Mouse (Mus musculus) CH12.LX (cell line): ENCODE data around the gene 1700017B05Rik. TPM values are rescaled to one million over a fixed set of nuclear protein-coding genes. Genes with fewer than 3 reads are reported as not detected.

ENCODE experiments used
- DNase-seq: peaks from one replicate; pipeline ENCODE4 v3.0.0-alpha.2; 2013; ENCODE audit errors: extremely low read depth
- H3K27ac ChIP-seq: 2 replicates; pipeline ENCODE4 v1.5.1; 2012; ENCODE audit warnings: low read depth, mild to moderate bottlenecking, control low read depth, moderate library complexity; ENCODE audit not compliant: insufficient read depth
- H3K27me3 ChIP-seq: replicated peaks from 2 replicates; pipeline ENCODE3; 2012; ENCODE audit warnings: inconsistent platforms
- H3K36me3 ChIP-seq, 2 experiments: replicated peaks in 1 of 2; 2 replicates each; pipeline versions ENCODE3 to v1.6.1; 2012; ENCODE audit warnings: inconsistent platforms in 1 of 2, low read length in 1 of 2, mild to moderate bottlenecking in 1 of 2, mixed read lengths in 1 of 2, moderate library complexity in 1 of 2; ENCODE audit not compliant: control insufficient read depth in 1 of 2, insufficient read depth in 1 of 2
- H3K4me1 ChIP-seq, 2 experiments: 2 replicates each; pipeline ENCODE4 v1.6.1; 2012; ENCODE audit warnings: inconsistent platforms in 1 of 2, moderate library complexity in 1 of 2; ENCODE audit not compliant: insufficient read depth in 2 of 2, control insufficient read depth in 1 of 2
- H3K4me2 ChIP-seq: 2 replicates; pipeline ENCODE4 v1.6.1; 2012; ENCODE audit warnings: low read depth, mild to moderate bottlenecking, control low read depth; ENCODE audit not compliant: poor library complexity, insufficient read depth, severe bottlenecking
- H3K4me3 ChIP-seq, 3 experiments: fragments of 150-350 bp in 1 of 3; sonication (generic) in 1 of 3; replicated peaks in 1 of 3; 2 replicates each; pipeline versions ENCODE3 to v1.5.1; 2011 to 2012; ENCODE audit warnings: low read depth in 2 of 3, low read length in 2 of 3, mild to moderate bottlenecking in 2 of 3, moderate library complexity in 2 of 3, control low read depth in 1 of 3, improper control_type of control experiment in 1 of 3, inconsistent platforms in 1 of 3, mixed read lengths in 1 of 3; ENCODE audit not compliant: poor library complexity in 1 of 3
- H3K79me2 ChIP-seq: replicated peaks from 2 replicates; pipeline ENCODE4 v1.6.1; 2012; ENCODE audit warnings: mild to moderate bottlenecking, moderate library complexity; ENCODE audit not compliant: control insufficient read depth, poor library complexity, insufficient read depth, severe bottlenecking; ENCODE audit errors: extremely low read depth
- H3K9ac ChIP-seq: 2 replicates; pipeline ENCODE4 v1.6.1; 2012; ENCODE audit warnings: low read depth, mild to moderate bottlenecking, control low read depth, moderate library complexity; ENCODE audit not compliant: insufficient read depth
- H3K9me3 ChIP-seq: replicated peaks from 2 replicates; pipeline ENCODE3; 2012; ENCODE audit warnings: low read length, inconsistent platforms, mixed read lengths
- BHLHE40 ChIP-seq: IDR thresholded peaks from 2 replicates; pipeline ENCODE4 v1.6.1; 2011; ENCODE audit warnings: mild to moderate bottlenecking, low read depth, low read length, improper control_type of control experiment
- CHD1 ChIP-seq: IDR thresholded peaks from 2 replicates; pipeline ENCODE4 v1.6.1; 2012; ENCODE audit warnings: low read depth, low read length, improper control_type of control experiment, inconsistent platforms
- CHD2 ChIP-seq: IDR thresholded peaks from 2 replicates; pipeline ENCODE4 v1.6.1; 2011; ENCODE audit warnings: low read length, improper control_type of control experiment
- EP300 ChIP-seq: IDR thresholded peaks from 2 replicates; pipeline ENCODE4 v1.6.1; 2011; ENCODE audit warnings: low read length, improper control_type of control experiment
- GABPA ChIP-seq: IDR thresholded peaks from 2 replicates; pipeline ENCODE4 v1.6.1; 2012; ENCODE audit warnings: low read depth, low read length, improper control_type of control experiment, inconsistent platforms; ENCODE audit not compliant: insufficient replicate concordance
- KAT2A ChIP-seq: IDR thresholded peaks from 2 replicates; pipeline ENCODE4 v1.6.1; 2012; ENCODE audit warnings: low read length, improper control_type of control experiment, inconsistent platforms; ENCODE audit not compliant: insufficient replicate concordance
- MAFK ChIP-seq: IDR thresholded peaks from 2 replicates; pipeline ENCODE4 v1.6.1; 2011; ENCODE audit warnings: low read length, improper control_type of control experiment; ENCODE audit not compliant: insufficient replicate concordance
- MAX ChIP-seq: IDR thresholded peaks from 2 replicates; pipeline ENCODE4 v1.6.1; 2011; ENCODE audit warnings: low read length, improper control_type of control experiment
- MAZ ChIP-seq: IDR thresholded peaks from 2 replicates; pipeline ENCODE4 v1.6.1; 2012; ENCODE audit warnings: low read depth, mild to moderate bottlenecking, inconsistent platforms, low read length, improper control_type of control experiment, moderate library complexity
- MEF2A ChIP-seq: IDR thresholded peaks from 2 replicates; pipeline ENCODE4 v1.6.1; 2014; ENCODE audit warnings: low read depth, mild to moderate bottlenecking, inconsistent platforms, low read length, improper control_type of control experiment, borderline replicate concordance
- MXI1 ChIP-seq: IDR thresholded peaks from 2 replicates; pipeline ENCODE4 v1.6.1; 2011; ENCODE audit warnings: mild to moderate bottlenecking, low read depth, low read length, improper control_type of control experiment
- MYC ChIP-seq: IDR thresholded peaks from 2 replicates; pipeline ENCODE4 v1.6.1; 2011; ENCODE audit warnings: low read depth, mild to moderate bottlenecking, improper control_type of control experiment, low read length
- NELFE ChIP-seq: IDR thresholded peaks from 2 replicates; pipeline ENCODE4 v1.6.1; 2011; ENCODE audit warnings: low read depth, low read length, improper control_type of control experiment
- NRF1 ChIP-seq: IDR thresholded peaks from 2 replicates; pipeline ENCODE4 v1.6.1; 2014; ENCODE audit warnings: low read depth, mild to moderate bottlenecking, inconsistent platforms, low read length, improper control_type of control experiment, moderate library complexity
- PAX5 ChIP-seq: IDR thresholded peaks from 2 replicates; pipeline ENCODE4 v1.6.1; 2012; ENCODE audit warnings: low read length, inconsistent platforms, mixed read lengths
- POLR2AphosphoS2 ChIP-seq: IDR thresholded peaks from 2 replicates; pipeline ENCODE4 v1.6.1; 2011; ENCODE audit warnings: low read depth, low read length, improper control_type of control experiment
- RAD21 ChIP-seq: IDR thresholded peaks from 2 replicates; pipeline ENCODE4 v1.6.1; 2011; ENCODE audit warnings: low read depth, mild to moderate bottlenecking, low read length, improper control_type of control experiment, moderate library complexity
- SIN3A ChIP-seq: IDR thresholded peaks from 2 replicates; pipeline ENCODE4 v1.6.1; 2012; ENCODE audit warnings: low read length, improper control_type of control experiment, inconsistent platforms
- TCF12 ChIP-seq: IDR thresholded peaks from 2 replicates; pipeline ENCODE4 v1.6.1; 2014; ENCODE audit warnings: low read depth, mild to moderate bottlenecking, inconsistent platforms, low read length, improper control_type of control experiment
- UBTF ChIP-seq: IDR thresholded peaks from 2 replicates; pipeline ENCODE4 v1.6.1; 2012; ENCODE audit warnings: low read depth, mild to moderate bottlenecking, inconsistent platforms, low read length, improper control_type of control experiment, moderate library complexity
- USF1 ChIP-seq: IDR thresholded peaks from 2 replicates; pipeline ENCODE4 v1.6.1; 2014; ENCODE audit warnings: low read depth, mild to moderate bottlenecking, inconsistent platforms, low read length, improper control_type of control experiment
- ZC3H11A ChIP-seq: IDR thresholded peaks from 2 replicates; pipeline ENCODE4 v1.6.1; 2012; ENCODE audit warnings: low read depth, mild to moderate bottlenecking, inconsistent platforms, low read length, improper control_type of control experiment
- ZKSCAN1 ChIP-seq: IDR thresholded peaks from 2 replicates; pipeline ENCODE4 v1.6.1; 2012; ENCODE audit warnings: low read depth, inconsistent platforms, low read length, improper control_type of control experiment, borderline replicate concordance
- ZNF384 ChIP-seq: IDR thresholded peaks from 2 replicates; pipeline ENCODE4 v1.6.1; 2012; ENCODE audit warnings: low read depth, low read length, improper control_type of control experiment, inconsistent platforms
- dilution Hi-C: fragments of 300-500 bp; cut with MboI; formaldehyde crosslinking; loops from 2 replicates; pipeline ENCODE4 v1.14.3; 2020; ENCODE audit warnings: low sequenced_read_pairs; ENCODE audit not compliant: extremely low pct_unique_long_range_greater_than_20kb, extremely low pct_ligation_motif_present
- in situ Hi-C: fragments of 300-500 bp; cut with MboI; formaldehyde crosslinking; loops from 3 replicates; pipeline ENCODE4 v1.14.3; 2019; ENCODE audit warnings: low sequenced_read_pairs, low pct_ligation_motif_present, low pct_unique_long_range_greater_than_20kb, mixed read lengths
- polyA plus RNA-seq: library from polyadenylated mRNA; unstranded; fragments of >175 nt; gene quantifications from 2 replicates; pipeline ENCODE4 v1.2.1, GENCODE M21; 2012; ENCODE audit warnings: low read depth; ENCODE audit not compliant: insufficient read length
- total RNA-seq, 2 experiments: library from RNA; depleted of rRNA; stranded (reverse); fragments of 300-350 nt in 1 of 2; fragments of >200 nt in 1 of 2; gene quantifications; 2 replicates each; pipeline ENCODE4 v1.2.3; 2012 to 2014

The 1700017B05Rik gene
- total and polyA plus RNA-seq, 3 experiments: 26.4 to 56.0 (median 38.6) TPM

GRCm38 (mm10) chr9:57304251-57304650, 41.8 kb upstream of the 1700017B05Rik start:
- no peaks in the 10 kb centered on the region for H3K79me2 ChIP-seq
- no peak overlapping the region for H3K4me2 ChIP-seq
- DNase-seq: no peak
- TF ChIP-seq TCF12 (no peak), CHD2 (no peak), MXI1 (no peak)
- TF ChIP-seq, all 38 proteins: peak for 0
- Histone ChIP-seq H3K4me3 (no peak overlapping the region), H3K27ac (no peak overlapping the region), H3K27me3 (no peaks in the 10 kb centered on the region), H3K4me1 (peaks cover 9 to 38% of the 10 kb centered on the region in 2 experiments; a peak in 3 of 4 replicates), H3K36me3 (no peaks in the 10 kb centered on the region), H3K9me3 (peaks cover 8% of the 10 kb centered on the region), H3K9ac (no peak overlapping the region)
- in situ Hi-C loops (no loop called here), dilution Hi-C loops (no loop called here)

DNA sequence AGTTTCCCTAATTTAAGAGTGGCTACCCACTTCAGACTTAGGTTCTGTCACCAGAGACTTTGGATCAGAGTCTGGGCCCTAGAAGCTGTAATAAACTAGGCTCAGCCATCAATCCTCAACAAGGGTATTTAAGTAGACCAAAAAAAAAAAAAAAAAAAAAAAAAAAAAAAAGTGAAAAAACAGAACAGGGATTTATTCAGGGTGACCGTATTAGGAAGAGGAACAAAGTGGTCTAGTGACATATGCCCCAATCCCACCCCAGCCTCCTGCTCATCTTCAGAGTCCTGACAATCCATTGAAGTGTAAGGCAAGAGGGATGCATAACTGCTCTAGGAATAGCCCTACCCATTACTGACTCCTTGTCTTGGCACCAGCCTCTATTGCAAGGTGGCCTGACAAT, 40.9 kb upstream of the 1700017B05Rik start:
- Histone ChIP-seq H3K4me1 (peaks cover 9 to 47% of the 10 kb centered on the region in 2 experiments; a peak in 3 of 4 replicates), H3K27me3 (no peaks in the 10 kb centered on the region), H3K4me2 (no peak overlapping the region), H3K36me3 (no peaks in the 10 kb centered on the region), H3K9ac (no peak overlapping the region), H3K79me2 (no peaks in the 10 kb centered on the region), H3K9me3 (peaks cover 8% of the 10 kb centered on the region), H3K4me3 (no peak overlapping the region), H3K27ac (no peak overlapping the region)
- dilution Hi-C loops: no loop called here
- in situ Hi-C loops: no loop called here
- DNase-seq: no peak
- no peak for TF ChIP-seq SIN3A
- TF ChIP-seq ZNF384: peak; percentile 37; the same call in 1 of the 2 replicates
- no peak for TF ChIP-seq MAZ
- TF ChIP-seq CHD1: no peak
- TF ChIP-seq NRF1: no peak

- Histone ChIP-seq H3K9me3 (peaks cover 8% of the 10 kb centered on the region), H3K36me3 (no peaks in the 10 kb centered on the region), H3K27ac (no peak overlapping the region), H3K4me1 (peaks cover 9 to 55% of the 10 kb centered on the region in 2 experiments; a peak in 3 of 4 replicates), H3K27me3 (no peaks in the 10 kb centered on the region), H3K79me2 (no peaks in the 10 kb centered on the region), H3K4me3 (no peak overlapping the region), H3K4me2 (no peak overlapping the region), H3K9ac (no peak overlapping the region)
- DNase-seq: no peak
- in situ Hi-C loops (no loop called here), dilution Hi-C loops (no loop called here)
- TF ChIP-seq RAD21: no peak
- no peak for TF ChIP-seq MAFK
- TF ChIP-seq POLR2AphosphoS2: no peak
- TF ChIP-seq SIN3A: no peak
- no peak for TF ChIP-seq CHD1
- TF ChIP-seq EP300: no peak
- TF ChIP-seq ZC3H11A: no peak
- no peak for TF ChIP-seq PAX5
- TF ChIP-seq UBTF: no peak
- no peak for TF ChIP-seq NELFE
- no peak for TF ChIP-seq ZKSCAN1
- TF ChIP-seq MYC: no peak
- TF ChIP-seq BHLHE40: no peak
- no peak for TF ChIP-seq KAT2A
- no peak for TF ChIP-seq GABPA
- no peak for TF ChIP-seq MAX
- TF ChIP-seq MEF2A: no peak
- no peak for TF ChIP-seq USF1
Observed at GRCm38 (mm10) chr9:57300825-57301224, 38.4 kb upstream of the 1700017B05Rik start.
